Comparison of ENCODE assay signal across 24 mouse cellular contexts in genomic region chr9:120542241-120542640, GRCm38 (mm10). TPM values are rescaled to one million over a fixed set of nuclear protein-coding genes. Genes with fewer than 3 reads are reported as not detected.
DNase-seq lines count a peak whose midpoint lies in the region; ATAC-seq and TF ChIP-seq lines count a peak whose summit lies in the region.
"Had no signal": no experiment of that assay in that cellular context is flagged by ENCODE, and none has a peak within 500 bp of the region (broad histone marks: within the 10 kb centered on the region; RNA-seq: fewer than 3 reads in every experiment).

No protein-coding gene starts in this region.

- no peak for ATAC-seq in forebrain, embryonic 11.5 days (replicated peaks; ENCODE audit: low FRiP score)
- no peak for ATAC-seq in midbrain, embryonic 14.5 days (ENCODE audit: low FRiP score, low TSS enrichment)
- no peak for ATAC-seq in midbrain, postnatal 0 days (ENCODE audit: low FRiP score)
- ATAC-seq in inflammation-experienced regulatory T-cells, adult 6 months = no peak
- ATAC-seq: forebrain, embryonic 13.5 days; hindbrain, postnatal 0 days had no signal

- H3K27ac ChIP-seq in forebrain, embryonic 10.5 days = 0 out of 2 replicates have a peak overlapping the region, but pooled peaks have one; percentile 53
- no peak overlapping the region for H3K27ac ChIP-seq in forebrain, embryonic 11.5 days (ENCODE audit: low read depth, low read length)
- H3K27ac ChIP-seq in midbrain, embryonic 14.5 days (replicated peaks; ENCODE audit: low read depth, low read length) = no peak overlapping the region
- no peak overlapping the region for H3K27ac ChIP-seq in midbrain, postnatal 0 days (ENCODE audit: low read depth, low read length)
- H3K27ac ChIP-seq: forebrain, embryonic 13.5 days; heart, embryonic 15.5 days; hindbrain, postnatal 0 days; limb, embryonic 13.5 days; liver, embryonic 13.5 days; neural tube, embryonic 13.5 days had no signal

- no peak for TF ChIP-seq POLR2A in myocyte (IDR thresholded peaks at IDR 0.05; ENCODE audit: insufficient read length, low read depth)

- DNase-seq in forebrain, embryonic 10.5 days (ENCODE audit: extremely low spot score, low spot score) = no peak
- DNase-seq in forebrain, embryonic 11.5 days (ENCODE audit: low spot score) = no peak
- DNase-seq in midbrain, embryonic 14.5 days = peak; percentile 3
- DNase-seq in midbrain, postnatal 0 days (ENCODE audit: low spot score) = no peak
- no peak for DNase-seq in cerebellum, postnatal 25 days
- DNase-seq: adrenal gland, postnatal 25 days; cerebellum, adult 11-12 months; cerebellum, postnatal 14 days; heart, adult 18-20 months; heart, postnatal 4 days; kidney, adult 11 months; liver, embryonic 13.5 days; spleen, adult 18-20 months; thymus, postnatal 14 days had no signal

- H3K9me3 ChIP-seq in forebrain, embryonic 10.5 days = no peaks in the 10 kb centered on the region
- no peaks in the 10 kb centered on the region for H3K9me3 ChIP-seq in forebrain, embryonic 11.5 days (ENCODE audit: control insufficient read depth, low read length)
- H3K9me3 ChIP-seq in midbrain, embryonic 14.5 days (ENCODE audit: control insufficient read depth, low read length) = no peaks in the 10 kb centered on the region
- no peaks in the 10 kb centered on the region for H3K9me3 ChIP-seq in midbrain, postnatal 0 days (ENCODE audit: low read length)
- H3K9me3 ChIP-seq: forebrain, embryonic 13.5 days; G1E; heart, embryonic 15.5 days; limb, embryonic 13.5 days; liver, embryonic 13.5 days; neural tube, embryonic 13.5 days had no signal

- H3K36me3 ChIP-seq in forebrain, embryonic 10.5 days (replicated peaks) = no peaks in the 10 kb centered on the region
- no peaks in the 10 kb centered on the region for H3K36me3 ChIP-seq in forebrain, embryonic 11.5 days (ENCODE audit: control insufficient read depth, insufficient read depth, low read length)
- no peaks in the 10 kb centered on the region for H3K36me3 ChIP-seq in midbrain, embryonic 14.5 days (ENCODE audit: control insufficient read depth, insufficient read depth, low read length)
- H3K36me3 ChIP-seq in midbrain, postnatal 0 days (ENCODE audit: insufficient read depth, low read length) = no peaks in the 10 kb centered on the region
- no peaks in the 10 kb centered on the region for H3K36me3 ChIP-seq in myocyte (ENCODE audit: control insufficient read depth, insufficient read depth)
- H3K36me3 ChIP-seq: G1E; heart, embryonic 15.5 days; limb, embryonic 13.5 days; liver, embryonic 13.5 days; neural tube, embryonic 13.5 days had no signal

- no peak overlapping the region for H3K4me3 ChIP-seq in forebrain, embryonic 10.5 days
- H3K4me3 ChIP-seq in forebrain, embryonic 11.5 days (ENCODE audit: low read depth, low read length) = no peak overlapping the region
- no peak overlapping the region for H3K4me3 ChIP-seq in midbrain, embryonic 14.5 days (replicated peaks; ENCODE audit: low read depth, low read length)
- H3K4me3 ChIP-seq in midbrain, postnatal 0 days (ENCODE audit: low read depth, low read length) = no peak overlapping the region
- H3K4me3 ChIP-seq in myocyte = no peak overlapping the region
- H3K4me3 ChIP-seq: forebrain, embryonic 13.5 days; heart, embryonic 15.5 days; limb, embryonic 13.5 days; liver, embryonic 13.5 days; neural tube, embryonic 13.5 days had no signal

- no peak for TF ChIP-seq CTCF in midbrain, postnatal 0 days (IDR thresholded peaks at IDR 0.05)

- H3K79me2 ChIP-seq in myocyte (ENCODE audit: control insufficient read depth, insufficient read depth) = no peaks in the 10 kb centered on the region

- H3K4me1 ChIP-seq in forebrain, embryonic 10.5 days = peaks cover 35% of the 10 kb centered on the region
- H3K4me1 ChIP-seq in forebrain, embryonic 11.5 days (replicated peaks; ENCODE audit: control insufficient read depth, insufficient read depth, low read length) = peaks cover 6% of the 10 kb centered on the region
- H3K4me1 ChIP-seq in midbrain, embryonic 14.5 days (ENCODE audit: control insufficient read depth, insufficient read depth, low read length) = peaks cover 6% of the 10 kb centered on the region; the same call in 1 of the 2 replicates
- peaks cover 3% of the 10 kb centered on the region; the same call in 1 of the 2 replicates for H3K4me1 ChIP-seq in midbrain, postnatal 0 days (ENCODE audit: insufficient read depth, low read length)

- 43% methylated on average over 6 of the region's 6 CpGs for WGBS in forebrain, embryonic 10.5 days
- 44% methylated on average over 6 of the region's 6 CpGs for WGBS in forebrain, embryonic 11.5 days
- 12% methylated on average over 6 of the region's 6 CpGs for whole genome bisulfite sequencing in midbrain, embryonic 14.5 days
- WGBS in midbrain, postnatal 0 days = 25% methylated on average over 6 of the region's 6 CpGs

- H3K4me2 ChIP-seq in forebrain, embryonic 11.5 days (ENCODE audit: low read depth, low read length, severe bottlenecking) = no peak overlapping the region
- H3K4me2 ChIP-seq in midbrain, embryonic 14.5 days (ENCODE audit: low read length) = no peak overlapping the region
- H3K4me2 ChIP-seq in midbrain, postnatal 0 days (ENCODE audit: low read depth, low read length, poor library complexity, severe bottlenecking) = no peak overlapping the region
- peak overlapping the region; percentile 1 for H3K4me2 ChIP-seq in myocyte (ENCODE audit: low read depth)
- H3K4me2 ChIP-seq: forebrain, embryonic 13.5 days; heart, embryonic 15.5 days; limb, embryonic 13.5 days; liver, embryonic 13.5 days; midbrain, embryonic 11.5 days; neural tube, embryonic 13.5 days had no signal

- H3K27me3 ChIP-seq in forebrain, embryonic 10.5 days (ENCODE audit: poor library complexity, severe bottlenecking) = peaks cover 47% of the 10 kb centered on the region
- peaks cover 12% of the 10 kb centered on the region for H3K27me3 ChIP-seq in forebrain, embryonic 11.5 days (ENCODE audit: control insufficient read depth, insufficient read depth, low read length)
- H3K27me3 ChIP-seq in midbrain, embryonic 14.5 days (ENCODE audit: control insufficient read depth, insufficient read depth, low read length) = peaks cover 16% of the 10 kb centered on the region
- 0 out of 2 replicates have a peak, but pooled peaks cover 4% of the 10 kb centered on the region for H3K27me3 ChIP-seq in midbrain, postnatal 0 days (ENCODE audit: insufficient read depth, low read length)
- H3K27me3 ChIP-seq in myocyte (ENCODE audit: control insufficient read depth, insufficient read depth, insufficient read length) = no peaks in the 10 kb centered on the region

- H3K9ac ChIP-seq in forebrain, embryonic 11.5 days (ENCODE audit: low read length) = no peak overlapping the region
- no peak overlapping the region for H3K9ac ChIP-seq in midbrain, embryonic 14.5 days (replicated peaks; ENCODE audit: low read length)
- no peak overlapping the region for H3K9ac ChIP-seq in midbrain, postnatal 0 days (replicated peaks; ENCODE audit: low read length, poor library complexity, severe bottlenecking)
- H3K9ac ChIP-seq: forebrain, embryonic 13.5 days; heart, embryonic 15.5 days; limb, embryonic 13.5 days; liver, embryonic 13.5 days; neural tube, embryonic 13.5 days had no signal

- H3ac ChIP-seq in myocyte (ENCODE audit: control insufficient read depth, insufficient read length) = no peak overlapping the region

TF ChIP-seq in myocyte, 11 proteins besides CTCF, POLR2A, EP300 and RAD21 (continues in another document):
- no peak for TF ChIP-seq POLR2AphosphoS2 (IDR thresholded peaks at IDR 0.05; ENCODE audit: insufficient read length, low read depth)
- no peak for TF ChIP-seq MYOD1 (IDR thresholded peaks at IDR 0.05; ENCODE audit: control insufficient read depth in 1 of 3, insufficient read length in 2 of 3, low read depth in 2 of 3)
- TF ChIP-seq TCF3 (IDR thresholded peaks at IDR 0.05; ENCODE audit: insufficient read length, low read depth) = no peak
- no peak for TF ChIP-seq MYOG (IDR thresholded peaks at IDR 0.05; ENCODE audit: control insufficient read depth in 1 of 3, insufficient read depth in 1 of 3, insufficient read length in 2 of 3, low read depth in 2 of 3)
- no peak for TF ChIP-seq CEBPB (IDR thresholded peaks at IDR 0.05; ENCODE audit: insufficient read depth, poor library complexity, severe bottlenecking)
- TF ChIP-seq E2F4 (IDR thresholded peaks at IDR 0.05; ENCODE audit: insufficient read depth) = no peak
- TF ChIP-seq TCF12 (IDR thresholded peaks at IDR 0.05; ENCODE audit: insufficient read depth, poor library complexity, severe bottlenecking) = no peak
- TF ChIP-seq USF1 (IDR thresholded peaks at IDR 0.05; ENCODE audit: low read depth) = no peak
- no peak for TF ChIP-seq MAX (IDR thresholded peaks at IDR 0.05; ENCODE audit: low read depth)

RNA-seq across cellular contexts. Expression of gene Entpd3, which starts 2.6 kb away (rescaled TPM):
- polyA plus RNA-seq in forebrain, embryonic 10.5 days (2016; fragmentation: Nextera tagmentation; extraction: Ambion mirVana) = 0.16 and 0.33 TPM in 2 replicates
- 0.32 TPM in 1 of 2 replicates, not detected in the other for polyA plus RNA-seq in forebrain, embryonic 11.5 days (2014; fragmentation: Nextera tagmentation; extraction: Ambion mirVana)
- polyA plus RNA-seq in midbrain, embryonic 14.5 days (2014; fragmentation: Nextera tagmentation; extraction: Ambion mirVana) = 2.5 and 3.1 TPM in 2 replicates
- 6.9 and 9.0 TPM in 2 replicates for total RNA-seq in midbrain, postnatal 0 days (2014; rRNA removed)
- polyA plus RNA-seq in midbrain, postnatal 0 days (2015; fragmentation: Nextera tagmentation; extraction: Ambion mirVana) = 4.7 and 5.2 TPM in 2 replicates
- polyA plus RNA-seq in myocyte (2012; fragmentation: generic; extraction: Trizol) = 1.1 TPM
- under 1 TPM in 1 of 3 experiments, not detected in 2; 0.16 TPM for polyA plus RNA-seq in inflammation-experienced regulatory T-cells, adult 6 months (2017; shearing (Covaris generic))
- total RNA-seq: gastrocnemius, adult 8-10 months; heart, adult 18-20 months had no signal
- polyA plus RNA-seq: G1E had no signal

RNA-seq across cellular contexts. Expression of gene Rpl14, which starts 29.0 kb away (rescaled TPM):
- polyA plus RNA-seq in forebrain, embryonic 10.5 days (2016; fragmentation: Nextera tagmentation; extraction: Ambion mirVana) = 785 and 825 TPM in 2 replicates
- polyA plus RNA-seq in forebrain, embryonic 11.5 days (2014; fragmentation: Nextera tagmentation; extraction: Ambion mirVana) = 772 and 838 TPM in 2 replicates
- polyA plus RNA-seq in midbrain, embryonic 14.5 days (2014; fragmentation: Nextera tagmentation; extraction: Ambion mirVana) = 523 and 525 TPM in 2 replicates
- 261 and 287 TPM in 2 replicates for total RNA-seq in midbrain, postnatal 0 days (2014; rRNA removed)
- polyA plus RNA-seq in midbrain, postnatal 0 days (2015; fragmentation: Nextera tagmentation; extraction: Ambion mirVana) = 445 and 474 TPM in 2 replicates
- polyA plus RNA-seq in myocyte (2012; fragmentation: generic; extraction: Trizol) = 1,509 TPM
- 1,000 to 10,000 TPM; 1,512 to 2,767 (median 2,161) TPM for polyA plus RNA-seq in inflammation-experienced regulatory T-cells, adult 6 months (2017; shearing (Covaris generic))

RNA-seq across cellular contexts. Expression of gene Eif1b, which starts 50.2 kb away (rescaled TPM):
- 272 TPM in 2 replicates for polyA plus RNA-seq in forebrain, embryonic 10.5 days (2016; fragmentation: Nextera tagmentation; extraction: Ambion mirVana)
- polyA plus RNA-seq in forebrain, embryonic 11.5 days (2014; fragmentation: Nextera tagmentation; extraction: Ambion mirVana) = 332 and 346 TPM in 2 replicates
- 310 and 316 TPM in 2 replicates for polyA plus RNA-seq in midbrain, embryonic 14.5 days (2014; fragmentation: Nextera tagmentation; extraction: Ambion mirVana)
- total RNA-seq in midbrain, postnatal 0 days (2014; rRNA removed) = 80.8 and 96.6 TPM in 2 replicates
- polyA plus RNA-seq in midbrain, postnatal 0 days (2015; fragmentation: Nextera tagmentation; extraction: Ambion mirVana) = 345 and 380 TPM in 2 replicates
- 55.0 TPM for polyA plus RNA-seq in myocyte (2012; fragmentation: generic; extraction: Trizol)
- polyA plus RNA-seq in inflammation-experienced regulatory T-cells, adult 6 months (2017; shearing (Covaris generic)) = 10 to 100 TPM; 77.0 to 81.7 (median 77.7) TPM
